Mouse (Mus musculus): ENCODE results near the gene Cntf. TPM values are rescaled to one million over a fixed set of nuclear protein-coding genes. Genes with fewer than 3 reads are reported as not detected.
A peak's percentile ranks its signal among the peaks of the same experiment; 100 is the strongest.
"Not testable (repeated sequence)": the region's sequence is repeated elsewhere in the genome, so short reads cannot be mapped to it uniquely, and the experiment has no call there.

Cntf gene
- polyA plus RNA-seq, 1 experiment = 0.82 TPM

GRCm38 (mm10) chr19:12731036-12731435 is 34.4 kb downstream of the Cntf start:
- Histone ChIP-seq H3K27ac (ENCODE audit: insufficient read depth, low read length) (no peak overlapping the region), H3K27me3 (ENCODE audit: control insufficient read depth, insufficient read depth, low read length) (no peaks in the 10 kb centered on the region), H3K4me3 (ENCODE audit: extremely low read depth, insufficient read depth, insufficient read length) (no peak overlapping the region), H3K4me1 (ENCODE audit: control insufficient read depth, insufficient read depth, insufficient read length) (no peaks in the 10 kb centered on the region), H3K36me3 (ENCODE audit: control insufficient read depth, insufficient read depth, low read length) (no peaks in the 10 kb centered on the region)
- TF ChIP-seq POLR2A (IDR thresholded peaks at IDR 0.05; ENCODE audit: low read depth, low read length) (no peak), CTCF (IDR thresholded peaks at IDR 0.05; ENCODE audit: extremely low read depth, insufficient read depth, insufficient read length, insufficient replicate concordance) (no peak)
- WGBS = 69% methylated on average over 1 of the region's 1 CpGs
- no peak for DNase-seq (ENCODE audit: low read depth in 1 of 2, low spot score in 2 of 2)

GRCm38 (mm10) chr19:12725851-12726250 is 39.6 kb downstream of the Cntf start:
- no peaks in the 10 kb centered on the region for H3K36me3 ChIP-seq (ENCODE audit: control insufficient read depth, insufficient read depth, low read length)
- no peaks in the 10 kb centered on the region for H3K4me1 ChIP-seq (ENCODE audit: control insufficient read depth, insufficient read depth, insufficient read length)
- no peak overlapping the region for H3K4me3 ChIP-seq (ENCODE audit: extremely low read depth, insufficient read depth, insufficient read length)
- H3K27me3 ChIP-seq (ENCODE audit: control insufficient read depth, insufficient read depth, low read length) = peaks cover 2% of the 10 kb centered on the region; the same call in 1 of the 2 replicates
- DNase-seq (ENCODE audit: low read depth in 1 of 2, low spot score in 2 of 2) = no peak
- H3K27ac ChIP-seq (ENCODE audit: insufficient read depth, low read length) = no peak overlapping the region
- TF ChIP-seq CTCF (IDR thresholded peaks at IDR 0.05; ENCODE audit: extremely low read depth, insufficient read depth, insufficient read length, insufficient replicate concordance) = no peak
- TF ChIP-seq POLR2A (IDR thresholded peaks at IDR 0.05; ENCODE audit: low read depth, low read length) = no peak
- 58% methylated on average over 1 of the region's 1 CpGs for WGBS

GRCm38 (mm10) chr19:12722308-12722707 is 43.1 kb downstream of the Cntf start:
- Histone ChIP-seq H3K27ac (ENCODE audit: insufficient read depth, low read length) (no peak overlapping the region), H3K36me3 (ENCODE audit: control insufficient read depth, insufficient read depth, low read length) (no peaks in the 10 kb centered on the region), H3K4me3 (ENCODE audit: extremely low read depth, insufficient read depth, insufficient read length) (no peak overlapping the region), H3K27me3 (ENCODE audit: control insufficient read depth, insufficient read depth, low read length) (peaks cover 2% of the 10 kb centered on the region; the same call in 1 of the 2 replicates), H3K4me1 (ENCODE audit: control insufficient read depth, insufficient read depth, insufficient read length) (no peaks in the 10 kb centered on the region)
- WGBS = 64% methylated on average over 3 of the region's 3 CpGs
- TF ChIP-seq POLR2A (IDR thresholded peaks at IDR 0.05; ENCODE audit: low read depth, low read length) (no peak), CTCF (IDR thresholded peaks at IDR 0.05; ENCODE audit: extremely low read depth, insufficient read depth, insufficient read length, insufficient replicate concordance) (peak; percentile 23; the same call in 1 of the 2 replicates)
- peak in 1 of 2 experiments; percentile 6 for DNase-seq (ENCODE audit: low read depth in 1 of 2, low spot score in 2 of 2)

- H3K27me3 ChIP-seq (ENCODE audit: control insufficient read depth, insufficient read depth, low read length) = not testable (repeated sequence)
Measured at GRCm38 (mm10) chr19:12721596-12721995, 43.8 kb downstream of the Cntf start.

GRCm38 (mm10) chr19:12720919-12721318 is 44.5 kb downstream of the Cntf start:
- WGBS = 80% methylated on average over 5 of the region's 5 CpGs

More at GRCm38 (mm10) chr19:12721596-12721995, 43.8 kb downstream of the Cntf start:
- not testable (repeated sequence) for DNase-seq (ENCODE audit: low read depth in 1 of 2, low spot score in 2 of 2); H3K27ac ChIP-seq (ENCODE audit: insufficient read depth, low read length); H3K4me3 ChIP-seq (ENCODE audit: extremely low read depth, insufficient read depth, insufficient read length); H3K36me3 ChIP-seq (ENCODE audit: control insufficient read depth, insufficient read depth, low read length); H3K4me1 ChIP-seq (ENCODE audit: control insufficient read depth, insufficient read depth, insufficient read length)
- 92% methylated on average over 7 of the region's 7 CpGs for WGBS

GRCm38 (mm10) chr19:12720463-12720862 is 45.0 kb downstream of the Cntf start:
- TF ChIP-seq POLR2A (IDR thresholded peaks at IDR 0.05; ENCODE audit: low read depth, low read length) (no peak), CTCF (IDR thresholded peaks at IDR 0.05; ENCODE audit: extremely low read depth, insufficient read depth, insufficient read length, insufficient replicate concordance) (no peak)
- WGBS = 47% methylated on average over 2 of the region's 2 CpGs
- H3K27ac ChIP-seq (ENCODE audit: insufficient read depth, low read length) = no peak overlapping the region
- peaks cover 2% of the 10 kb centered on the region; the same call in 1 of the 2 replicates for H3K27me3 ChIP-seq (ENCODE audit: control insufficient read depth, insufficient read depth, low read length)
- H3K36me3 ChIP-seq (ENCODE audit: control insufficient read depth, insufficient read depth, low read length) = no peaks in the 10 kb centered on the region
- no peak overlapping the region for H3K4me3 ChIP-seq (ENCODE audit: extremely low read depth, insufficient read depth, insufficient read length)
- no peaks in the 10 kb centered on the region for H3K4me1 ChIP-seq (ENCODE audit: control insufficient read depth, insufficient read depth, insufficient read length)
- DNase-seq (ENCODE audit: low read depth in 1 of 2, low spot score in 2 of 2) = no peak

More at GRCm38 (mm10) chr19:12720919-12721318, 44.5 kb downstream of the Cntf start:
- H3K4me1 ChIP-seq (ENCODE audit: control insufficient read depth, insufficient read depth, insufficient read length); H3K27ac ChIP-seq (ENCODE audit: insufficient read depth, low read length); H3K4me3 ChIP-seq (ENCODE audit: extremely low read depth, insufficient read depth, insufficient read length); DNase-seq (ENCODE audit: low read depth in 1 of 2, low spot score in 2 of 2); H3K27me3 ChIP-seq (ENCODE audit: control insufficient read depth, insufficient read depth, low read length); H3K36me3 ChIP-seq (ENCODE audit: control insufficient read depth, insufficient read depth, low read length): not testable (repeated sequence)

- Histone ChIP-seq H3K36me3 (ENCODE audit: control insufficient read depth, insufficient read depth, low read length) (no peaks in the 10 kb centered on the region), H3K27me3 (ENCODE audit: control insufficient read depth, insufficient read depth, low read length) (peaks cover 2% of the 10 kb centered on the region; the same call in 1 of the 2 replicates), H3K4me3 (ENCODE audit: extremely low read depth, insufficient read depth, insufficient read length) (no peak overlapping the region), H3K4me1 (ENCODE audit: control insufficient read depth, insufficient read depth, insufficient read length) (no peaks in the 10 kb centered on the region), H3K27ac (ENCODE audit: insufficient read depth, low read length) (no peak overlapping the region)
- WGBS = 81% methylated on average over 6 of the region's 6 CpGs
- no peak for DNase-seq (ENCODE audit: low read depth in 1 of 2, low spot score in 2 of 2)
- TF ChIP-seq POLR2A (IDR thresholded peaks at IDR 0.05; ENCODE audit: low read depth, low read length) (no peak), CTCF (IDR thresholded peaks at IDR 0.05; ENCODE audit: extremely low read depth, insufficient read depth, insufficient read length, insufficient replicate concordance) (no peak)
Measured at GRCm38 (mm10) chr19:12719189-12719588, 46.2 kb downstream of the Cntf start.

Other genes starting within 250 kb of the Cntf start
- gene Fam111a, start 219.9 kb downstream of the Cntf start, polyA plus RNA-seq (2012; rRNA removed) = 4.9 and 6.4 TPM in 2 replicates
- not detected in 2 replicates for gene Gm4952, start 165.7 kb downstream of the Cntf start, polyA plus RNA-seq (2012; rRNA removed)
- gene Glyat, start 132.3 kb downstream of the Cntf start, polyA plus RNA-seq (2012; rRNA removed) = not detected in 2 replicates
- not detected in 2 replicates for gene Olfr1442, start 95.2 kb downstream of the Cntf start, polyA plus RNA-seq (2012; rRNA removed)
- gene Olfr1443, start 87.5 kb downstream of the Cntf start, polyA plus RNA-seq (2012; rRNA removed) = not detected in 2 replicates
- 0.30 TPM in 1 of 2 replicates, not detected in the other for gene Keg1, start 69.8 kb downstream of the Cntf start, polyA plus RNA-seq (2012; rRNA removed)
- 7.2 and 7.5 TPM in 2 replicates for gene Zfp91, start 30.5 kb upstream of the Cntf start, polyA plus RNA-seq (2012; rRNA removed)
- gene Lpxn, start 30.6 kb upstream of the Cntf start, polyA plus RNA-seq (2012; rRNA removed) = 25.1 and 29.6 TPM in 2 replicates
- gene Gm5244, start 81.0 kb upstream of the Cntf start, polyA plus RNA-seq (2012; rRNA removed) = 0.18 TPM in 1 of 2 replicates, not detected in the other
- 0.16 and 0.20 TPM in 2 replicates for gene Olfr1444, start 91.7 kb upstream of the Cntf start, polyA plus RNA-seq (2012; rRNA removed)
- not detected in 2 replicates for gene Olfr1445, start 118.2 kb upstream of the Cntf start, polyA plus RNA-seq (2012; rRNA removed)
- gene Olfr1446, start 127.9 kb upstream of the Cntf start, polyA plus RNA-seq (2012; rRNA removed) = not detected in 2 replicates
- gene Olfr1447, start 138.1 kb upstream of the Cntf start, polyA plus RNA-seq (2012; rRNA removed) = not detected in 2 replicates
- not detected in 2 replicates for gene Olfr1448, start 158.8 kb upstream of the Cntf start, polyA plus RNA-seq (2012; rRNA removed)
- gene Olfr1449, start 165.2 kb upstream of the Cntf start, polyA plus RNA-seq (2012; rRNA removed) = not detected in 2 replicates
- gene Olfr1450, start 184.6 kb upstream of the Cntf start, polyA plus RNA-seq (2012; rRNA removed) = not detected in 2 replicates
- not detected in 2 replicates for gene Olfr1451, start 229.4 kb upstream of the Cntf start, polyA plus RNA-seq (2012; rRNA removed)

Data from spleen, adult 2 months (tissue).